Comparison of ENCODE assay signal across 10 mouse cellular contexts in genomic region chr2:174658229-174658844, GRCm38 (mm10). TPM values are rescaled to one million over a fixed set of nuclear protein-coding genes. Genes with fewer than 3 reads are reported as not detected.
DNase-seq lines count a peak whose midpoint lies in the region; ATAC-seq and TF ChIP-seq lines count a peak whose summit lies in the region.
"Had no signal": no experiment of that assay in that cellular context is flagged by ENCODE, and none has a peak within 500 bp of the region (broad histone marks: within the 10 kb centered on the region; RNA-seq: fewer than 3 reads in every experiment).

No protein-coding gene starts in this region.

- no peaks in the 10 kb centered on the region for H3K36me3 ChIP-seq in lung, embryonic 14.5 days (ENCODE audit: insufficient read depth)
- no peaks in the 10 kb centered on the region for H3K36me3 ChIP-seq in forebrain, embryonic 12.5 days (replicated peaks)
- H3K36me3 ChIP-seq: hindbrain, embryonic 13.5 days had no signal

- no peak for ATAC-seq in lung, embryonic 14.5 days (ENCODE audit: insufficient read depth)
- ATAC-seq in megakaryocyte progenitor cell, adult 5-6 weeks (replicated peaks; ENCODE audit: poor library complexity), result peak; percentile 85
- ATAC-seq in forebrain, embryonic 12.5 days (ENCODE audit: low FRiP score), result no peak

- no peak overlapping the region for H3K9ac ChIP-seq in lung, embryonic 14.5 days
- no peak overlapping the region for H3K9ac ChIP-seq in forebrain, embryonic 12.5 days
- H3K9ac ChIP-seq: hindbrain, embryonic 13.5 days had no signal

- H3K4me3 ChIP-seq in lung, embryonic 14.5 days (ENCODE audit: low read depth, low read length), result no peak overlapping the region
- no peak overlapping the region for H3K4me3 ChIP-seq in forebrain, embryonic 12.5 days (replicated peaks)
- H3K4me3 ChIP-seq: hindbrain, embryonic 13.5 days had no signal

- no peak for DNase-seq in lung, embryonic 14.5 days
- DNase-seq in lung, postnatal 10 days, result no peak
- peak; percentile 42 to 57 for DNase-seq in adrenal gland, postnatal 36 days
- peak; percentile 78 for DNase-seq in thymus, postnatal 4 days
- DNase-seq in gastrocnemius, adult 8-10 months (ENCODE audit: low spot score in 2 of 2), result no peak
- DNase-seq: cerebellum, adult 11 months had no signal

- H3K4me1 ChIP-seq in lung, embryonic 14.5 days (ENCODE audit: insufficient read depth), result no peaks in the 10 kb centered on the region
- H3K4me1 ChIP-seq in forebrain, embryonic 12.5 days, result no peaks in the 10 kb centered on the region

- TF ChIP-seq CTCF in lung, embryonic 14.5 days (IDR thresholded peaks at IDR 0.05; ENCODE audit: low read depth), result 0 out of 2 replicates have a peak, but pooled peaks have one; percentile 12

- WGBS in lung, embryonic 14.5 days, result 70% methylated on average over 8 of the region's 8 CpGs
- WGBS in forebrain, embryonic 12.5 days, result 76% methylated on average over 8 of the region's 8 CpGs

- no peaks in the 10 kb centered on the region for H3K27me3 ChIP-seq in lung, embryonic 14.5 days (ENCODE audit: insufficient read depth, low read length)
- no peaks in the 10 kb centered on the region for H3K27me3 ChIP-seq in forebrain, embryonic 12.5 days
- H3K27me3 ChIP-seq: hindbrain, embryonic 13.5 days had no signal

- H3K4me2 ChIP-seq in lung, embryonic 14.5 days, result no peak overlapping the region
- no peak overlapping the region for H3K4me2 ChIP-seq in forebrain, embryonic 12.5 days
- H3K4me2 ChIP-seq: hindbrain, embryonic 13.5 days had no signal

- H3K27ac ChIP-seq in lung, embryonic 14.5 days (ENCODE audit: low read depth), result no peak overlapping the region
- no peak overlapping the region for H3K27ac ChIP-seq in forebrain, embryonic 12.5 days
- H3K27ac ChIP-seq: hindbrain, embryonic 13.5 days had no signal

- H3K9me3 ChIP-seq in lung, embryonic 14.5 days (ENCODE audit: low read depth, low read length), result no peaks in the 10 kb centered on the region
- H3K9me3 ChIP-seq in forebrain, embryonic 12.5 days, result no peaks in the 10 kb centered on the region
- H3K9me3 ChIP-seq: hindbrain, embryonic 13.5 days had no signal

RNA-seq across cellular contexts. Expression of gene Zfp831, which starts 15.0 kb away (rescaled TPM):
- 0.04 TPM in 1 of 2 replicates, not detected in the other for polyA plus RNA-seq in lung, embryonic 14.5 days (2014; fragmentation: Nextera tagmentation; extraction: Ambion mirVana)
- total RNA-seq in adrenal gland, postnatal 36 days (2021), result under 1 TPM; 0.03 to 0.10 TPM
- total RNA-seq in megakaryocyte progenitor cell, adult 5-6 weeks (2015), result 0.76 and 1.5 TPM in 2 replicates
- total RNA-seq in megakaryocyte progenitor cell, adult 5-6 weeks (2017), result 0.67 and 1.1 TPM in 2 replicates
- polyA plus RNA-seq in forebrain, embryonic 12.5 days (2016; fragmentation: Nextera tagmentation; extraction: Ambion mirVana), result not detected in 2 replicates
- under 1 TPM in 1 of 4 experiments, not detected in 3; 0.03 TPM for total RNA-seq in gastrocnemius, adult 8-10 months (2022)
- polyA plus RNA-seq: hindbrain, embryonic 13.5 days; neural tube, embryonic 11.5 days had no signal

Comparison
In these comparisons a context has a peak if more than half of its experiments do, and no peak if none do; other contexts are left out.
1. DNase-seq: peak in adrenal gland, postnatal 36 days (2 of 2) and thymus, postnatal 4 days (single experiment); none in lung, embryonic 14.5 days (single experiment), lung, postnatal 10 days (single experiment) and gastrocnemius, adult 8-10 months (0 of 2).